Mouse (Mus musculus): ENCODE data around the gene Pias1.
"Not testable (repeated sequence)": the region's sequence is repeated elsewhere in the genome, so short reads cannot be mapped to it uniquely, and the experiment has no call there.

Pias1 gene

DNA sequence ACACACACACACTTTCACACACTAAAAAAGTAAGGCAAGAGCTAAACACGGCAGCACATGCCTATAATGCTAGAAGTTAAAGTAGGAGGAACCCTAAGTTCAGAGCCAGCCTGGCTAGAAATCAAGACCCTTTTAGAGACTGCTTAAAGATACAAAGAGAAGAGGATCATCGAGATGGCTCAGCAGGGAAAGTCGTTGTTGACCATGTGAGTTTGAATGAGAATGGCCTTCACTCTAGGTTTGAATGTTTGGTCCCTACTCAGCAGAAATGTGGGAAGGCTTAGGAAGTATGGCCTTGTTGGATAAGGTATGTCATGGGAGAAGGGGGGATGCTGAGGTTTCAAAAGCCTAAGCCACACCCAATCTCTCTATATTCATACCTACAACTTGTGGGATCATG is 46.8 kb downstream of the Pias1 start:
- no peak for DNase-seq (ENCODE audit: low spot score)

DNA sequence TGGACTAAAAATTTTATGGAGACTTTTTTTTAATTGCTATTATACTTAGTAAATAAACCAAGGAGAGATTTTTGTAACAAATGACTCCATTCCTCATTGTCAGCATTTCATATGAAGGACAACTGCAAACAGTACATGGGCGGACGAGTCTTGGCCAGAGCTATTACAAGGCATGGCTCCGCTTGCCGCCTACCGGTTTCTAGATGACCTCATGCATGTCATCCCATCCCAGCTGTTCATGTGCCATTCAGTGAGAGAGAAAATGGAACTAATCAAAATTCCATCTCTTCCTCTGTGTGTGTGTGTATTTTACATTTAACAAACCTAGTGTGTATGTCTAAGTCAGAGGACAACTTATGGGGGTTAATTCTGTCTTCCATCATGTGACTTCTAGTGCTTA is 51.9 kb downstream of the Pias1 start:
- no peak for DNase-seq (ENCODE audit: low spot score)

DNA sequence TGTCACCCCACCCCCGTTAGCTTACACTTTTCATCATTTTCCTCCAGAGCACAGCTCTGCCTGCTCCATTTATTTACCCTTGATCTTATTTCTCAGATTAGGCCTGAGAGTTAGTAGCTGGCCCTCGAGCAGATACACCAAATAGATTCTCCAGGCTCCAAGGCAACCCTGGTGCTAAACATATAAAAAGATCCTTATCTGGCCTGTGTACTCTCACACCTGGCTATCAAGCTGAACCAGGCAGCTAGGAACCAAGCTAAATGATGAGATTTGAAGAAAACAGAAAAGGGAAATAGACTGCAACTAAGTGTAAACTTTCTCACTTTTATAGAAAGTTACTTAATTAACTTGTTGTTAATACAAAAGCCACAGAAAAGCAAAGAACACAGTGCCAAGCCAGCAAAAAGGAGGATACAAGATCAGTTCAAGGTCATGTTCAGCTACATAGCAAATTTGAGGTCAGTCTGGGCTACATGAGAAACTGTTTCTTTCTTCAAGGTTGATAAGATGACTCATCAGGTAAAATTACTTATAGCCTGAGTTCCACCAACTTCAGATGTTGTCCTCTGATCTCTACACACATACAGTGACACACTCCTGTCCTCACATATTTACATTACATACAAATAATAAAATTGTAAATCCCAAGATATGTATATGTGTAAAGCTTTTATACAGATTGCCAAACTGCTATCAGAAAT is 52.9 kb downstream of the Pias1 start:
- DNase-seq (ENCODE audit: low spot score): no peak

DNA sequence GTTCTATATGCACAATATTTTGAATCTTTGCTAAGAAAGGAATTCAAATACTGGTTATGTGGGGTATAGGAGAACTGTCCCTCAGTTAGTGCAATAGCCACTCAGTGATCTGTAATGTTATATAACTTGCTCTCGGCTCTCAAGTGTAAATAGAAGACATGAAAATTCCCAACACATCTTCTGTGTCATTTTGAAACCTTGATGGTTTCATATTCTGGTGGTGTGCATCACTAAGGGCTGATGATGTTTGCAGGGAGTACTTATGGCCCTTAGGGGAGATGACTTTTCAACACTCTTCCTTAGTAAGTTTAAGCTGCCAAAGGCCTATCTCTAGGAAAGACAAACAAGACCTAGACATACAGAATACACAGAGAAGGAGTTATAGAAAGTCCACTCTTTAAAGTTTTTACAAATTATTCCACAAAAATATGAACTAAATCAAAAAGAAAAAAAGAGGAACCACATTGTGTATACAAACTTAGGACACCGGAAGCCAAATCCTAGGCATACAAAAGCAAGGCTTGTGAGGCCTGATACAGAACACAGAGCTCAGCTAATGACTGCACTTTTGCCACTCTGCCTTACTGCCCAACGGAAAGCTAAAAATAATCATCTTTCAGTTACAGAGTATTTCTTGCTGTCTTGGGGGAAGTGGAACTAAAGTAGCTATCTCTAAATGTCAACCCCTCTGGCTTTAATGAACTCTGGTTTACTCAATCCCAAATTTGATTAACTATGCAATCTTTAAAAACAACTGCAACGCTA is 55.0 kb downstream of the Pias1 start:
- no peak for DNase-seq (ENCODE audit: low spot score)

DNA sequence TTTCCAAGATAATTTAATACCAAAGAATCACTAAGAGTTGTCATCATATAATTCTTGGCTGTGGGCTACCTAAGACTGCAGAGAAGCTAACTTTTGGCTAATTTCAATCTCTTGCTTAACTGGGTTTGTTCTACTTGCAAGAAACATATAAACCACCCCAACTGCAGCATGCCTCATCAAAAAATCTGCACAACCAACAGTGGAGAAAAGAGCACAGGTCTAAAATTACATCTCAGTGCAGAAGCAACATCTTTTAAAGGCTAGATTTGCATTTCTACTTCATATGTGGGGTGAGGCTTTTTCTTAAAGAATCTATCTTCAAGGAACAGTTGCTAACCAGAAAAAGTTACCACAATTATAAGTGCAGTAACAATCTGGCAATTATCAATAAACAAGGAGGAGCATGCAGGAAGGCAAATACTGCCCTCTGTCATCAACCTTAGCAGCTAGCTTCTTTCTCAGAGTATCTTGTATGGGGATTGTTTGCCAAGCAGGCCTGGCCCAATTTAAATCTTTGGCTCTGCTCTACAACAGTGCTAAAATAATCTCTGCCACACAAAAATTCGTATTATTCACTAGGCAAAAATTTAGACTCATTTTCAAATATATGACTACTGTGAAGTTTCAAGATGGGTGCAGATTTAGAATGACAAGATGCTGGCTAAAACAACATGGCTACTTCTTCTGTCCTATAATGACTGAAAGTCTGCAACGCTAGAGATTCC is 62.7 kb downstream of the Pias1 start:
- DNase-seq (ENCODE audit: low spot score): no peak

DNA sequence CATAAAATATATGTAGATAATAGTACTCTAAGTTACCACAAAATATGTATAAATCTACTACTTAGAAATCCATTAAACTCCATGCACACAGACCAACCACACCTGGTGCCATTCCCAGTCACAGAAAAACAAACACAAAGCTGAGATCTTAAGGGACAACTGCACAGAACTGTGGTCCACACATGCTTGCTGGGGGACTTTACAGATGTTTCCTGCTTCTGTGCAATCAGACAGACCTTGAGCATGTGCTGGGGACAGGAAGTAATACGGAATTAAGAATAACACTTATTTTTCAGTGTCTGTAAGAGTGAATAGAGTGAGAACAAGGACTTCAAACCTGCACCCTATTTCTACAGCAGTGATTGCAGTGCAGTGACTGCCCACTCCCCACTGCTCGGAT is 66.8 kb downstream of the Pias1 start:
- DNase-seq (ENCODE audit: low spot score): no peak

DNA sequence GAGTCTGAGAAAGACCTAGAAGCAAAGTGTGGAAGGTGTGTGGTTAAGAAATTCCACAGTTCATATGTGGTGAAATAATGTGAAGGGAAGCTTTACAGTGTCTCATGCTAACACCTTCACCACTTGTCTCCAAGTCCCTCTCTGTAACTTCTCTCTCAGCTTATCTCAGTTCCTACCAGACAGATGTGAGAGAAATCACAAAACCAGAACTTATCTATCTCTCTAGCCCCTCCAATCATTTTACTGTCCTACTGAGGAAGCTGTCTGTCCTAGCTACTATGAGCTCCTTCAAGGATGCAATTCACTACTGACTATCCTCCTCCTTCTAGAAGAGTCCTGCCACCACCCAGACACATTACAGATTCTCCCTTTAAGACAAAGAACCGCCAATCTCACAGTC is 70.7 kb downstream of the Pias1 start:
- no peak for DNase-seq (ENCODE audit: low spot score)

DNA sequence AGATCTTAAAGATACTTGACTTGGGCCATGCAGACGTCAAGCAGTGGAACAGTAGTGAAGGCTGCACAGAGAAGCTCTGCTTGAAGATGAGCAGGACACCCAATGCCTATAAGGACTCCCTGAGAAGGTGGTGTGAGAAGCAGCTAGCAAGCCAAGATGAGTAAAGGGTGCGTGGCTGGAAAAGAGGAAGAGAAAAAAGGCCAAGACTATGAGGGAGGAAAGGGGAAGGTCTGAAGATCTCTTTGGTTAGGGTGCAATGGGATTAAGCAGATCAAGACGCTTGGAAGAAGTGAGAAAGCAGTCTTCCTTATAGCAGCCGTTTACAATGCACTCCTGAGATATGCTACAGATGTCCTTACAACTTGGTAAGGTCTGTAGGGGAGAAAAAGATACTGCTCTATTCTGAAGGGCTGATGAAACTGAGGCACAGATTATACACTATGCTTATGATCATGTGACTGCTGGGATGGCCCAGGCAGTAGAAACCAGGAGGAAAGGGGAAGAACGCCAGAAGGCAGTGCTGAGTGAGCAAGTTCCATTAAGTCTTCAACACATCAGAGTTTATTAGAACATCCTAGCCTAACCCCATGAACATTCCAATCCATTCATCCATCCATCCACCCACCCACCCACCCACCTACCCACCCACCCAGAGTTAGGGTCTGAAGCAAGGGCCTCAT is 74.2 kb downstream of the Pias1 start:
- DNase-seq (ENCODE audit: low spot score): no peak

DNA sequence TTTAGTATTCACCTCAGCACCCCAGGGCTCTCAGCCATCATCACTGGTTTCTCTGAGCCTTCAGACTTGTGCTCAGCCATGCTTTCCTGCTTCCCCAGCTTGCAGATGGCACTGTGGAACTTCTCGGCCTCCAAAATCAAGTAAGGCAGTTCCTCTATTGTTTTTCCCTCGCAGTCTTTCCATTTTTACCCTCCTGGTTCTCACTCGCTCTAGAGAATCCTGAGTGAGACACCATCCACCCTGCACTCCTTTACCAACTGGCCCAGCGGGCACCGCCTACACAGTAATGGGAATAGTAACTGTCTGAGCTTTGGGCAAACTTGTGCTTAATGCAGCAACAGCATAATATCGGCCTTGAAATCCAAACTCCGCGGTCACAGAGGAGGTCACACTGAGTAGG is 82.7 kb downstream of the Pias1 start:
- no peak for DNase-seq (ENCODE audit: low spot score)

DNA sequence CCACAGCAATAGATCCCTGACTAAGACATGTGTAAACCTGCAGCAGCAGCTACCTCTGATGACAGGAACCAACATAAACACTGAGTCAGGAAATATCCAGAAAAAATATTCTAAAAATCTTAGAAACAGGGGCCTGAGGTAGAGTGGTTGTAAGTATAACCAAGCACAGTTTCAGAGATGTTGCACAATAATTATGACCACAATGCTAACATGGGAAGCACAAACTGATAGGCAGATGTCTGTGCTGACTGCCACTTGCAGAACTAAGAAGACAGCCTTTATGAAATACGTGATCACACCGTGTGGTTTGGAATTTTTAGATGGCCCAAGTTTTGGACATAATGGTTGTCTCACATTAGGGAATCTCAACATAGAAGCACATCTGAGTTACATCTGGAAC is 83.9 kb downstream of the Pias1 start:
- no peak for DNase-seq (ENCODE audit: low spot score)

DNA sequence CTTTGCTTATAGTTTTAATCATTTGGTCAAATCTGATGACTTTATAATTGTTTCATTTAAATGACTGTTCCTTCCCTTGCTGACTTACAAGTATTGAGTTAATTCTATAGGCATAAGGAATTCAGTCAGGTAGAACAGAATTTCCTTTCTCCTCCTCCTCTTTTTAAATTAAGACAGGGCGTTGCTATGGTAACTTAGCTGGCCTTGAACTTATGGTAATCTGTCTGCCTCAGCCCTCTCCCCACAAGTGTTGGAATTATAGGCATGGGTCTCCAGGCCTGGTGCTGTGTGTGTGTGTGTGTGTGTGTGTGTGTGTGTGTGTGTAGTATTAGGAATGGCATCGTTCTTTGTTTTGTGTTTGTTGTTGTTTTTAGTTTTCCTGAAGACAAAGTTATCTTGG is 86.0 kb downstream of the Pias1 start:
- DNase-seq (ENCODE audit: low spot score): no peak

DNA sequence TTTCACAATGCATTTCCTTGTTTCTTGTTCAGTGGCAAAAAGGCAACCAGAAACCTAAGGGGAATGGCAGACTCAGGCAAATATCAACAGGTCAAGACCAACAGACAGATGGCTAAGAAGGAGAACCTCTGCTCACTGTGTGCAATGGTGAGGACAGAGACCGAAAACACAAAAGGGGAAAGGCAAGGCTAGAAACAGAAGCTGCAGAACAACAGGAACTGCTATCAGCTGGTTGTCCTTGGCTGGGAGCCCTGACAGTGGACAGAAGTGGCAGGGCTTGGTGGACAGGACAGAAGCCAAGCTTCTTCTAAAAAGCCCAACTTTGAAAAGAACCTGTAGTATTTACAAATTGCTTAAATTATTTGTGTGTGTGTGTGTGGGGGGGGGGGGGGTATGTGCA is 93.2 kb downstream of the Pias1 start:
- no peak for DNase-seq (ENCODE audit: low spot score)

DNA sequence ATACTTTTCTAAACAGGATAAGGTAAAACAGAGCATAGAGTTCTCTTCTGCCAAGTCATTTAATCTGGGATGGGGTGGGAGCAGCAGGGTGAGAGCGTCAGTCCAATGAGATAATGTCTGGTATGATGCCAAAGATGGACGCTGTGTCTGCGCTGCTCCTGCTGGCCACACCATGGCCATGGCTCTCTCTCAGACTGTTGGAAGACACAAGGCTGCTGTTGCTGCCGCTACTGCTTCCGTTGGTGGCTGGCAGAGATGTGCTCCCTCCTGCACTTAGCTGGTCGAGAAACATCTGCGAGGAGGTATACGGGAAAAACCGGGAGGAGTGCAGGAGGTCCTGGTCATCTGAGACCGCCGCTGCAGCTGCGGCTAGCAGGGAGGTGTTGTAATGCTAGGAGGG is 105.9 kb downstream of the Pias1 start:
- no peak for DNase-seq (ENCODE audit: low spot score)

DNA sequence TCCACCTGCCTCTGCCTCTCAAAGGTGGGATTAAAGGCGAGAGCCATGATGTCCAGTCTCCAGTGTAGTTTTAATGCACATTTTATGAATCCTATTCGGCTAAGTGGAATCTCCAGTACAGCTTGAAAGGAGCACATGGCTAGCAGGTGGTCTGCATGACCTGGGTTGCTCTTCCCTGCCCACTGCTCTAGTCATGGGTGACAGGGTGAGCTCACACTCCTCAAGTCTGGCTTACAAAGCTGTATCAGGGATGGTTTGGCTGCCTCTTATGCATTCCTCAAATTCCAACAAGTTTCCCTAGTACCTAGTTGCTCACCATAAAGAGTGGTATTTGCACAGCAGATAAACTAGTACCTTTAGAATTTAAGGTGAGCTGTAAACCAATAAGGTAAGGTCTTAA is 109.9 kb downstream of the Pias1 start:
- DNase-seq (ENCODE audit: low spot score): no peak

DNA sequence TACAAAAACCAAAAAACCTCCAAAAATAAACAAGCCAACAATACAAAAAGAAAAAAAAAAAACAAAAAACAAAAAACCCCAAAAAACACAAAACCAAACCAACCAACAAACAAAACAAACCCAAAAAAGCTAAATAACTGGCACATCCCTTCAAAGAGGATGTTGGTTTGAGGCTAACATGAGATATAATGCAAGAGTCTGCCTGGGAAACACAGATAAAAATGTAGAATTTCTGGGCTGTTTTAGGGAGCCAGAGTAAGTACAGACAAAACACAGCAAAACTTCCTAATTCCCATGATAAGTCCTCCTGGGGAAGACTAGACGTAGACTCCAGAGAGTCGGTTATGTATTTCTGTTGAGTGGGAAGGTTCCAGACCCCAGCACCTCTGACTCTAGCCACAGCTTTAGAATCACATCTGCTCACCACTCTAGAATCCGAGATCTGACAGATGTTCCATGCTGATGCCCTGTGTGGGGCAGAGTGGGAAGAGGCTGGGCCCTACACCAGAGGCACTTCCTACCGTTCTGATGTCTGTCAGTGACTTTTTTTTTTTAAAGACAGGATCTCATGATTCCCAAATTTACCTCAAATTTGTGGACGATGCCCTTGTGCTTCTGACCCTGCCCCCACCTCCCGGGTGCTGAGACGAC is 110.6 kb downstream of the Pias1 start:
- DNase-seq (ENCODE audit: low spot score): no peak

DNA sequence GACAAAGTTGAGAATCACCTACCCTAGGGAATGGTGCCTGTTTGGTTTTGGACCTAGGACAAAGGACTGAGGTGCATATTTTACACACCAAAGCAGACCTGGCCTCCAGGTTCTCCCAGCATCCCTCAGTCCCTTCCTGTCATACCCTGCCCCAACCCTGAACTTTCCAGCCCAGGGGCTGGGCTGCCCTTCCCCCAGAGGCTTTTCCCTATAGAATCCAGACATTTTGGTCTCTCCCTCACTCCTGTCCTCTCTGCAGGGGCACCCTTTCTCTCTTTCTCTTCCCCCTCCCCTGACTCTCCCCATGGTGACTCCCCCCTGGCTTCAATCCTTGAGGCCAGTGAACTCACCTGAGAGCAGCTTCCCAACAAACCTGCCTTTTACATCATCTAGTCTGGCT is 117.0 kb downstream of the Pias1 start:
- DNase-seq (ENCODE audit: low spot score): no peak

DNA sequence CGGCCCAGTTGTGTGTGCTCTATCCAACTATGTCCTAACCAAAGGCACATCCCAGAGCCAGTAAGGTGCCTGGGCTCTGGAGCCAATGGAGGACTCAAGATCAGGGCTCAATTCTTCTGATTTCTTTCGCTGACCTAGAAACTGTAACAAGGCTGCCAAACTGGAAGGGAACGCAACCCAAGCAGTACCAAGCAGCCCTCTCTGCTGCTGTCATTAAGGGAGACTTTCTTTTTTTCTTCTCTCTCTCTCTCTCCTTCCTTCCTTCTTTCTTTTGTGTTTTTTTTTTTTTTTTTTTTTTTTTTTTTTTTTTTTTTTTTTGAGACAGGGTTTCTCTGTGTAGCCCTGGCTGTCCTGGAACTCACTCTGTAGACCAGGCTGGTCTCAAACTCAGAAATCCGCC is 118.5 kb downstream of the Pias1 start:
- not testable (repeated sequence) for DNase-seq (ENCODE audit: low spot score)

DNA sequence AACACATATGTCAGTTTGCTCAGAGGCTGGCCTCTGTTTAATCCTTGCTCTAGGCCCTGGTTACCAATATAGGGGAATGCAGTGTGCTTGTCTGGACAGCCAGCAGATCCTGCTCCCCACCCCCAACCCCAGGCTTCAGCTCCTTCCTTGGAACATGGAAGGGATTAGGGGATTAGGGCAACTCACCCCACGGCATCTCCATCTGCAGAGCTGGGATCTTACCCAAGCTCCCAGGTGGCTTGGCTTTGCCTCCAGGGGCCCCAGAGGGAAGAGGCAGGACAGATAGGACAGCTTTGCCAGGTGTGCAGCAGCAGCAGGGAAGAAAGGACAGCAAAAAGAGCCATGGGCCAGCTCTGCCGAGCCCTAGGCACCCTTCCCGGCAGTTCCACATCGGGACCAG is 126.9 kb downstream of the Pias1 start:
- DNase-seq (ENCODE audit: low spot score): no peak

DNA sequence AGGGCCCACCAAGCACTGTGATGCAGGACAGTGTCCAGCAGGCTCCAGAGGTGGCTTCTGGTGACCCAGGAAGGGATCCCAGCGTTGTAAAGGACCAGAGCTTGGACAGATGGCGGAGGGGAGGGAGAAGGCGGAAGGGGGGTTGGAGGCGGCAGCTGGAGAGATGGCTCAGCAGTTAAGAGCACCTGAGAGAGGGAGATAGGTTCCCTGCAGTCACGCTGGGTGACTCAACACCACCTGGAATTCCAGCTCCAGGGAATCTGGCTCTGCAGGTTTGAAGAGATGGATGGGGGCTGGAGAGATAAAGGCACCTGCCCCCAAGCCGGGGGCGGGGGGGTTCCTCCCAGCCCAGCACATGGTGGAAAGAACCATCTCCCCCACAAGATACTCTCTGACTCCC is 127.6 kb downstream of the Pias1 start:
- not testable (repeated sequence) for DNase-seq (ENCODE audit: low spot score)

DNA sequence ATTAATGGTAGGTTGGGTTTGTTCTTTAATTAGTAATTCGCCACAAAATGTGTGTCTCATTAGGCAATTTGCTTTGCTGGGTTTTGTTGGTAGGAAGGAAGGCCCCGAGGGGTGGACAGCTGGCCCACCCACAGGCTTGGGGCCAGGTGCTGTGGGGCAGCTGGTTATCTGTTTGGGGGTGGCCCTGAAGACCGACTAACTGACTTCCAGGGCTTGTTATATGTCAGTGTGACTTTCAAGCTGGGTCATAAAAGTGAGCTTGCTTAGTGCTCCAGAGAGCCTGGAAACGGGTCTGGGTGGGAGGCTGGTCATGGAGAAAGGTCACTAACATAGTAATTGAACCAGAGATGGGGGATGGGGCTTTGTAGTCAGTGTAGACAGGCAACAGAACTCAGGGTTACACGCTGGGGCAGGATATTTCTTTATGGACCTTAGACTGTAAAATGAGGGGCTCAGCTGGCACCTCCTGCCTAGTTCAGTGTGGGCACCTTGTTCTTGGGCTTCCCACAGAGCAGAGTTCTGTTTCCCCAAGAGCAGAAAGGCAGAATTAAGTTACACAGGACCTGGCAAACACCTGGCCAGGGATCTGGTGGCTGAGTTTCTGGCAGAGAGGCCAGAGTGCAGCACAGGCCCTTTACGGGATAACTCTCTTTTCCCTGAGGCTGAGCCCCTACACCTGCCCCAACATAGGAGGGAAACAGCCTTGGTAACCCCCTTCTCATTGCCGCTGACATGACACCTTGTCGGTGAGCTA is 129.3 kb downstream of the Pias1 start:
- DNase-seq (ENCODE audit: low spot score): no peak

DNA sequence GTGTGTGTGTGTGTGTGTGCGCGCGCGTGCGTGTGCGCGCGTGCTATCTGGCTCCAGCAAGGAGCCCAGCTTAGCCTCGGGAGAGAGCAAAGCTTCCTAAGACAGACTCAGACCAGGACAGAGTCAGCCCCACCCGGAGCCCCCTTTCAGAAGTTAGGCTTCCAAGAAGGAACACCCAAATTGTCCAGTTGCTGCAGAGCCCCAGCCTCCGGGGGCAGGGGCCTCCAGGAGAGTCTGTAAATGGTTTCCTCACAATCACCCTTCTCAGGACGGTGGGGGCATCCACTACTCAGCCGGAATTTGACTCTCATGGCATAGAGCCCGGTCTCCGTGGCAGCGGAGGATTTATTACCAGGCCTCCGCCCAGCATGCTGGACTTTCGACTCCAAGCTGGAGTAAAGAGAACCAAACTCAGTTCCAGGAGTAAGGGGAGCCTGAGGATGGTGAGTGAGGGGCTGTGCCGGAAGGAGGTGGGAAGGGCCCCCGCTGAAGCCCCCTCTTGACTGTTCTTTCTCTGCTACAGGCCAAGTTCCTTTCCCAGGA is 129.9 kb downstream of the Pias1 start, which contains the start of gene Calml4:
Gene Calml4, plus strand, starts transcription at position 362 of the 543 bp plus-strand sequence.
- DNase-seq (ENCODE audit: low spot score): peak; percentile 55

Data from urinary bladder, postnatal 10 days (tissue).